Mouse (Mus musculus) intestine, embryonic 16.5 days (tissue): ENCODE results near the gene Slc25a26. TPM values are rescaled to one million over a fixed set of nuclear protein-coding genes. Genes with fewer than 3 reads are reported as not detected.

Experiments used
- ATAC-seq: fragments of 200-750 bp; cut with Nextera tagmentation; 2 replicates; pipeline ENCODE4 v1.8.0; 2017; ENCODE audit warnings: moderate TSS enrichment, moderate library complexity
- H3K27ac ChIP-seq: fragments of 300-500 bp; sonication (generic); 2 replicates; pipeline ENCODE4 v1.5.1; 2014; ENCODE audit warnings: mild to moderate bottlenecking, low read length
- H3K27me3 ChIP-seq: fragments of 300-500 bp; sonication (generic); replicated peaks from 2 replicates; pipeline ENCODE4 v1.6.1; 2014; ENCODE audit warnings: low read length, control low read depth, mixed read lengths; ENCODE audit not compliant: control insufficient read depth, insufficient read depth
- H3K36me3 ChIP-seq: fragments of 300-500 bp; sonication (generic); 2 replicates; pipeline ENCODE4 v1.6.1; 2014; ENCODE audit warnings: low read length, control low read depth; ENCODE audit not compliant: control insufficient read depth, insufficient read depth
- H3K4me1 ChIP-seq: fragments of 300-500 bp; sonication (generic); 2 replicates; pipeline ENCODE4 v1.6.1; 2014; ENCODE audit warnings: low read length, control low read depth, mixed read lengths; ENCODE audit not compliant: control insufficient read depth, insufficient read depth
- H3K4me2 ChIP-seq: fragments of 300-500 bp; sonication (generic); 2 replicates; pipeline ENCODE4 v1.6.1; 2014; ENCODE audit warnings: low read depth, low read length, control low read depth
- H3K4me3 ChIP-seq: fragments of 300-500 bp; sonication (generic); 2 replicates; pipeline ENCODE4 v1.5.1; 2014; ENCODE audit warnings: mild to moderate bottlenecking, low read length
- H3K9ac ChIP-seq: fragments of 300-500 bp; sonication (generic); 2 replicates; pipeline ENCODE4 v1.6.1; 2014; ENCODE audit warnings: low read depth, low read length
- H3K9me3 ChIP-seq: fragments of 300-500 bp; sonication (generic); 2 replicates; pipeline ENCODE4 v1.6.1; 2016; ENCODE audit warnings: low read length, control low read depth; ENCODE audit not compliant: control insufficient read depth
- WGBS: fragments of 180-500 bp; shearing (Covaris S2); extraction: QIAGEN DNeasy Blood & Tissue Kit; methylation state at CpG from one replicate; pipeline ENCODE4 v1.1.7; 2014; 5-methylcytosine and 5-hydroxymethylcytosine counted together
- polyA plus RNA-seq: library from polyadenylated mRNA; unstranded; fragments of >200 nt; fragmentation: Nextera tagmentation; extraction: Ambion mirVana; gene quantifications from 2 replicates; pipeline ENCODE4 v1.2.1, GENCODE M21; 2015

The Slc25a26 gene
- polyA plus RNA-seq, 1 experiment from 2014 or later, result 9.2 TPM

GRCm38 (mm10) chr6:94624543-94624942, 124.4 kb downstream of the Slc25a26 start:
- Histone ChIP-seq H3K4me2 (no peak overlapping the region), H3K27me3 (no peaks in the 10 kb centered on the region), H3K9ac (no peak overlapping the region), H3K4me1 (peaks cover 6% of the 10 kb centered on the region), H3K4me3 (no peak overlapping the region), H3K9me3 (no peaks in the 10 kb centered on the region), H3K27ac (no peak overlapping the region), H3K36me3 (peaks cover 5% of the 10 kb centered on the region; the same call in 1 of the 2 replicates)
- 85% methylated on average over 5 of the region's 5 CpGs for WGBS
- no peak for ATAC-seq

- H3K9ac ChIP-seq, result no peak overlapping the region
- ATAC-seq, result no peak
- no peaks in the 10 kb centered on the region for H3K9me3 ChIP-seq
- H3K36me3 ChIP-seq, result no peaks in the 10 kb centered on the region
- WGBS, result 59% methylated on average over 5 of the region's 5 CpGs
- H3K4me3 ChIP-seq, result no peak overlapping the region
- peaks cover 8% of the 10 kb centered on the region for H3K4me1 ChIP-seq
- no peak overlapping the region for H3K27ac ChIP-seq
- no peaks in the 10 kb centered on the region for H3K27me3 ChIP-seq
- H3K4me2 ChIP-seq, result no peak overlapping the region
Observed at GRCm38 (mm10) chr6:94625896-94626295, 125.8 kb downstream of the Slc25a26 start.

- Histone ChIP-seq H3K36me3 (no peaks in the 10 kb centered on the region), H3K9ac (no peak overlapping the region), H3K4me1 (peaks cover 14% of the 10 kb centered on the region), H3K4me2 (no peak overlapping the region), H3K4me3 (no peak overlapping the region), H3K27me3 (no peaks in the 10 kb centered on the region), H3K9me3 (no peaks in the 10 kb centered on the region), H3K27ac (no peak overlapping the region)
- WGBS, result 69% methylated on average over 2 of the region's 2 CpGs
- no peak for ATAC-seq
Observed at GRCm38 (mm10) chr6:94626807-94627206, 126.7 kb downstream of the Slc25a26 start.

- Histone ChIP-seq H3K27me3 (no peaks in the 10 kb centered on the region), H3K4me1 (peaks cover 16% of the 10 kb centered on the region), H3K9ac (no peak overlapping the region), H3K4me2 (no peak overlapping the region), H3K27ac (no peak overlapping the region), H3K9me3 (no peaks in the 10 kb centered on the region), H3K36me3 (no peaks in the 10 kb centered on the region), H3K4me3 (no peak overlapping the region)
- no peak for ATAC-seq
- 53% methylated on average over 15 of the region's 15 CpGs for WGBS
Observed at GRCm38 (mm10) chr6:94627714-94628595, 127.8 kb downstream of the Slc25a26 start.

GRCm38 (mm10) chr6:94628787-94629186, 128.7 kb downstream of the Slc25a26 start:
- Histone ChIP-seq H3K27ac (no peak overlapping the region), H3K4me2 (no peak overlapping the region), H3K9me3 (no peaks in the 10 kb centered on the region), H3K4me1 (peaks cover 16% of the 10 kb centered on the region), H3K36me3 (no peaks in the 10 kb centered on the region), H3K27me3 (no peaks in the 10 kb centered on the region), H3K4me3 (no peak overlapping the region), H3K9ac (no peak overlapping the region)
- WGBS, result 62% methylated on average over 6 of the region's 6 CpGs
- ATAC-seq, result no peak

GRCm38 (mm10) chr6:94631051-94631778, 131.1 kb downstream of the Slc25a26 start:
- Histone ChIP-seq H3K27ac (peak overlapping the region; percentile 23; the same call in 1 of the 2 replicates), H3K27me3 (no peaks in the 10 kb centered on the region), H3K36me3 (no peaks in the 10 kb centered on the region), H3K4me2 (no peak overlapping the region), H3K4me1 (peaks cover 34% of the 10 kb centered on the region), H3K9me3 (no peaks in the 10 kb centered on the region), H3K9ac (no peak overlapping the region), H3K4me3 (no peak overlapping the region)
- 60% methylated on average over 7 of the region's 7 CpGs for WGBS
- ATAC-seq, result no peak

GRCm38 (mm10) chr6:94631779-94632082, 131.6 kb downstream of the Slc25a26 start:
- ATAC-seq, result no peak
- Histone ChIP-seq H3K4me1 (peaks cover 36% of the 10 kb centered on the region), H3K4me3 (no peak overlapping the region), H3K4me2 (no peak overlapping the region), H3K9ac (no peak overlapping the region), H3K27me3 (no peaks in the 10 kb centered on the region), H3K27ac (peak overlapping the region; percentile 23; the same call in 1 of the 2 replicates), H3K9me3 (no peaks in the 10 kb centered on the region), H3K36me3 (no peaks in the 10 kb centered on the region)
- WGBS, result 75% methylated on average over 6 of the region's 6 CpGs

GRCm38 (mm10) chr6:94634274-94634673, 134.1 kb downstream of the Slc25a26 start:
- WGBS, result 74% methylated on average over 4 of the region's 4 CpGs
- no peaks in the 10 kb centered on the region for H3K9me3 ChIP-seq
- H3K36me3 ChIP-seq, result no peaks in the 10 kb centered on the region
- H3K27ac ChIP-seq, result no peak overlapping the region
- H3K27me3 ChIP-seq, result no peaks in the 10 kb centered on the region
- H3K4me1 ChIP-seq, result peaks cover 41% of the 10 kb centered on the region
- H3K4me2 ChIP-seq, result no peak overlapping the region
- H3K9ac ChIP-seq, result no peak overlapping the region
- H3K4me3 ChIP-seq, result no peak overlapping the region
- ATAC-seq, result no peak

GRCm38 (mm10) chr6:94634710-94635109, 134.6 kb downstream of the Slc25a26 start:
- Histone ChIP-seq H3K36me3 (no peaks in the 10 kb centered on the region), H3K9ac (no peak overlapping the region), H3K27me3 (no peaks in the 10 kb centered on the region), H3K4me3 (no peak overlapping the region), H3K4me1 (peaks cover 41% of the 10 kb centered on the region), H3K9me3 (no peaks in the 10 kb centered on the region), H3K4me2 (no peak overlapping the region), H3K27ac (no peak overlapping the region)
- no peak for ATAC-seq
- WGBS, result 76% methylated on average over 9 of the region's 9 CpGs
